Mouse (Mus musculus) urinary bladder, postnatal 4 days (tissue): ENCODE results near the gene Akr1b3.
A peak's percentile ranks its signal among the peaks of the same experiment; 100 is the strongest.

ENCODE experiments used
- DNase-seq, 2 experiments: peaks; one replicate each; pipeline ENCODE4 v3.0.0; 2021 to 2022; ENCODE audit warnings: low spot score in 2 of 2

Akr1b3 gene

GRCm38 (mm10) chr6:34331379-34331778 is 14.1 kb upstream of the Akr1b3 start:
- DNase-seq, result no peak

- no peak for DNase-seq
Measured at GRCm38 (mm10) chr6:34322121-34322520, 4.8 kb upstream of the Akr1b3 start.

DNA sequence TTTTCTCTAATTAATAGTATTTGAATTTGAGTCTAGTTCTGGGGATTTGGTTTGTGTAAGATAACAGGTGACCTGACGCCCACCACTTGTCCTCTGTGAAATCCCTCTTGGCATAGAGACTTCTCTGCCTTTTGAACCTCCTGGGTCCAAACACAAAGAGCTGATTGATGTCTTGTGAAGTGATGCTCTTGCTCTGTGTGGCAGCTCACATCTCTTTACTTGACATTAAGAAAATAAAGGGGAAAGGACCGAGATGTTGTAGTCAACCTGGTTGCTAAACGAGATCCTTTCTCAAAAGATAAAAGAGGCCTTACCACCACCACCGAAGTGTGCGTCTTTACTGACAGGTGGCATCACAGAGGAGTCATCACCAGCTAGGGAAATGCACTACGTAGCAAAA is 1.4 kb upstream of the Akr1b3 start:
- DNase-seq, result no peak

- no peak for DNase-seq
Measured at GRCm38 (mm10) chr6:34318172-34318571, 894 bp upstream of the Akr1b3 start.

- no peak for DNase-seq
Measured at GRCm38 (mm10) chr6:34313921-34314320, 3.4 kb downstream of the Akr1b3 start.

GRCm38 (mm10) chr6:34313386-34313785 is 3.9 kb downstream of the Akr1b3 start:
- DNase-seq, result no peak

GRCm38 (mm10) chr6:34310023-34310595 is 7.2 kb downstream of the Akr1b3 start:
- no peak for DNase-seq

GRCm38 (mm10) chr6:34309526-34309925 is 7.8 kb downstream of the Akr1b3 start:
- DNase-seq, result no peak

DNA sequence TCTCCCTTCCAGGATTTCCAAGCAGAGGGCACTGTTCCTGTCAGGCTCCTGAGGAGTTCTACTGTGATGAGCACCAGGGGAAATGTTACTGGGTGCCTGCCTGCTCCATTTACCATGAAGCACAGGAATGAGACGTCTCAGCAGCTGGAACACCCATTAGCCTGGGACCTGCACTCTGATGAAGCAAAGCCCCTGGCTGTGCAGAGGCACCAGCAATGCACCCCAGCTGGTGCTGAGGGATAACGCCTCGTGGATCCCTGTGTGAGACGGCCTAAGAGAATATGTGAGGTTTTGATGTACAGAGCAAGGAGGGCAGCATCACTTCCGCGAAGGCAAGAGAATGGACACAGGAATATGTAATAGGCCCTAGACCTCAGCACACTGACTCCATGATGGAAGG is 10.5 kb downstream of the Akr1b3 start:
- no peak for DNase-seq

DNA sequence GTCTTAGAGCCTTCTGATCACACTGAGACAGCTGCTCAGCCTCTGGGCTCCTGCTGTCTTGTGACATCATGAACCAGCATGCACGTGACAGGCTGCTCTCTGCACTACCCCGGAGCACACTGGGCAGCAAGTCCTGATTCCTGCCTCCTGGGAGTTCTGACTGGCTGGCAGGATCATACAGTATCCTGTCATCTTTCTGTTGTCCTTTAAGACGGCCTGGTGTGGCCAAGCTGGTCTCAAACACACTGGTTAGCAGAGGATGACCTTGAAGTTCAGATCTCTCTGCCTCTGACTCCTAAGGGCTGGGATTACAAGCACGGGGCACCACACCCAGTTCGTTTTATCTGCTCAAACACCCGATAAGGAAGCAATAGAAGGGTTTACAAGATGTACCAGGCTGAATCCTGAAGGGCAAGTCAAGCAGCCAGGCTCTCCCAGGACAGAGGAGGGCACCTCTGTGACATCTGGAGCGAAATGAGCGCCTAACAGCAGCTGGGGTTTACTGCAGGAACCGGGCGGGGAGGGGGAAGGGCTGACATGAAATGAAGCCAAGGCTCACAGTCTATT is 12.5 kb downstream of the Akr1b3 start:
- DNase-seq, result no peak

DNA sequence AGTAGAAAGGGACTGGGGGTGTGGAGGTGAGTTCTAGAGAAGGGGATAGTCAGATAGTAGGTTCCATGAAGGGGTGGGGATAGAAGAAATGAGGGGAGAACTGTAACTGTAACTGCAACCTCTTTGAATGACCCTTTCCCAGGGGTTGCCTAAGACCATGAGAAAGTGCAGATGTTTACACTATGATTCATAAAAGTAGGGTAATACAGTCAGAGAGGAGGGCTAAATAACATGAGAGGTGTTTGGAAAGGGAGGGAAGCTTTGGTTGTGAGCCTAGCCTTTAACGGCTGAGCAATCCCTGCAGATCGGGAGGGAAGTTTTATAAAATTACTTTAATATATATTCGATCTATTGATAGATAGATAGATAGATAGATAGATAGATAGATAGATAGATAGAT is 20.2 kb downstream of the Akr1b3 start:
- no peak for DNase-seq

DNA sequence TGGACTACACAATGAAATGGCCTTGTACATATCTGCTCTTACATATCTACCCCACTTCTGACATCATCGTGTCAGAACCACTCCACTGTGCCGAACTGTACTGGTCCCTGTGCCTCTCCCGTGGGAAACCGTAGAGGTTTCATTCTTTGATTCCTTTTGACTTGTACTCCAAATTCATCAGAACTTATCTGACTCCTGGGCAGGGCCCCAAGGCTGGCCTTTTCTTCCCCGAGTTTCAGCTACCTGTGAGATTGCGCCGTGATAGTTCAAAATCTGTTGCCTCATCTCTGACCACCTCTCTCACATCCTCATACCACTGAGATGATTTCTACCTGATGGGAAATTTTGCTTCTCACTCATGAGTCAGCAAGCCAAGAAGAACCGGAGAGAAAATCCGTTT is 21.8 kb downstream of the Akr1b3 start:
- no peak for DNase-seq

- DNase-seq, result peak; percentile 65 to 73
Measured at GRCm38 (mm10) chr6:34292882-34293487, 24.3 kb downstream of the Akr1b3 start.

DNA sequence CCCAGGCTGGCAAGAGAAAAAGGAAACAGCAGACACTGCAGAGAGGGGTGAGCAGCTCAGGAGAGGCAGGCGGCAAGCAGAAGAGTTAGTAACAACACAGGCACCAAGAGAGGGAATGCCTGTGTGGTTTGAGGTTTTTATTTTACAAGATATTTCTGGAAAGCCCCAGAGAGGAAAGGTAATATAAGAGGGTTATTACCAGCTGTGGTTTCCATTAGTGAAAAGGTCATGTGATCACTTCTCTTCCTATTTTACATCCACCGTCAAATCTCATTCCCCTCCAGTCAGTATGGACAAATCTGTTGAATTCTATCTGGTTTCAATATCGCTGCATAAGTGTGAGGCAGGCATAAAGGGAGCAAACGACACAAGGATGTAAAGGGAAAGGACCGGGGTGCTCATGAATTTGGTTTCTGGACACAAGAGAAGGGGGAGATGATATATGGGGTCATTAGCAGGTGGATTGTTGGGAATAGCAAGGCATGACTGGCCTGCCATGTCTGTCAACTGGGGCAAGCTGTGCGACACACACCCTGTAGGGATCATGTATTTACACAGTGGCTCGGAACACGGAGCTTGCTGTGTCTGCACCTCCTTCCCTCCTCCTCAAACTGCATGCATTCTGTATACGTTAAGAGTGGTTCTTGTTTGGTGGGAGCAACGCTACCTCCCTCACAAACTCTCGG is 24.9 kb downstream of the Akr1b3 start:
- no peak for DNase-seq

DNA sequence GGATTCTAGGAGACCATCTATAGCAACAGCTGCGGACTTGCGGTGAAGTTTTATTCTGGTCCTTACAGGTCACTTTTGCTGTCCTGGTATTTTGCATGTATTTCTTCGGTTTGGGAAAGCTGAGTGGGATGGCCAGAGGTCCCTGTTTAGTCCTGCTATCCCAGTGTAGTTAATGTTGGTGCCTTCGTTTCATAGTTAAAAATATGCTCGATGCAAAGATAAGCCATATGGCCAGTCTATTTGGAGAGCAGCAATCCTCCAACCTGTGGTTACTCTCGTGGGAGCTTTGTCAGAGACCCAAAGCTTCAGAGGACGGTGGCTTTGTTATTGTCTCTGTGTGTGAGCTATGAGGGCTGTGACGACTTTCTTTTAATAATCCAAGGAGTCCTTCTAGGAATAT is 26.6 kb downstream of the Akr1b3 start:
- DNase-seq, result no peak

DNA sequence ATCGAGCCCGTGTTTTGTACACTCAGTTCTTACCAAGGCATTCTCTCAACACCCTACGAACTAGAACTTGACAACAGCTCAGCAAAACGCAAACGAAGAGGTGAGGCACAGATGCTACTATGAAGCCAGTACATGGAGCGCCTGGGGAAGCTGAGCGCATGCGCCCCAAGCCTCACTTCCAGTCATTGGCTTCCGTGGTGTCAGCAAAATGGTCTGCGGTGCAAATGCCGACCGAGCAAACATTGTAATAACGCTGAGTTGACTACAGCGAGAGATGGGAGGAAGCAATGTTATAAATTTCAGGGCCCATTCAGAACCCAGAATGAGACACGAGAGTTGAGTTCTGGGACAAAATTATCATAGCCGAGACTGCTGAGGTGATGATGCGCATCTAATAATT is 27.2 kb downstream of the Akr1b3 start:
- no peak for DNase-seq

DNA sequence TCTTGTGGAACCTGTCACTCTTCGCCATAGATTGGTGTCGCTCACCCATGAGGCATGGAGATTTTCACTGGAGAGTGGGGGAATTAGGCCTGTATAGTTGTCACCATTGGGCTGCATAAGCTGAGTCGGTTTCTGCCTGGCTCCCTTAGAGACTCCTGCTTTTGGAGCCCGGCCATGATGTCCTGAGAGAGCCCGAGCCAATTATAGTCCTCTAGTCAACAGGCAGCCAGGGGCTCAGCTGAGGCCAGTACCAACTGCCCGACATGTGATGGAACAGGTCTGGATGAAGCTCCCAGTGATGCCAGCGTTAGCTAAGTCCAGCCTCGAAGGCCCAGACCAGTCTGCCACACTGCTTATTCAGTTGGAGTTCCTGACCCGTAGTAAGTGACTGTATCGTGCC is 29.2 kb downstream of the Akr1b3 start:
- no peak for DNase-seq

DNA sequence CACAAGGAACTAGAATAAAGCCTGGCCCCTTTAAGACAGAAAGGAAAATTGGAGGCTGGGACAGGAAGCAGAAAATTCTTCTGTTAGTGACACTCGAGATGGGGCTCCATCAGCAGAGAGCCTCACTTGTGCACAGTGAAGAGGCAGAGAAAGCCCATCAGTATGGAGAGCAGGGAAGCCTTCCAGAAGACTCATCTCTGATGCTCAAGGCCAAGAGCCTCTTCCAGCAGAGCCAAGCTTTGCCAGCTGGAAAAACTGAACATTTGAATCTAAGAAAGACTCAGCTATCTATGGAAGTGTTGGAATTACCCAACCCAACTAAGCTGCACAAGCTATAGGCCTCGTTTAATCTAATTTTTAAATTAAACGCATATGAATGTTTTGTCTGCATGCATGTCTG is 30.4 kb downstream of the Akr1b3 start:
- no peak for DNase-seq

DNA sequence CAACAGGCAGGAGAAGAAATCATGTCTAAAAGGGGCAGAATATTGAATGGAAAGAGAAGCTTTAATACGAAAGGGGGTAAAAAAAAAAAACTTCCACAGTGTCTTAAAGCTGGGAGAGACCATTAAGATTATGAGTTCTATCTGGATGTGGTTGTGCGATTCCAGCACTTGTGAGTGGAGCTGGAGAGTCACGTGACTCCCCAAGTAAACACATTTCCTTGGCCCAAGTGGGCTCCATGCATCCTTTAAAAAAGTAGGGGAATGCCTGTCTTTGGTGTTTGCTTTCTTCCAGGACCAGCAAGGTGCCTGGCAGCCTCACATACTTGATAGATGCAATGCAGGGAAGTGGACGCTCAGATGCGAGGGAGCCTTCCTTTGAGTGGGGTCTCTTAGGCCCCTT is 38.9 kb downstream of the Akr1b3 start:
- DNase-seq, result no peak

DNA sequence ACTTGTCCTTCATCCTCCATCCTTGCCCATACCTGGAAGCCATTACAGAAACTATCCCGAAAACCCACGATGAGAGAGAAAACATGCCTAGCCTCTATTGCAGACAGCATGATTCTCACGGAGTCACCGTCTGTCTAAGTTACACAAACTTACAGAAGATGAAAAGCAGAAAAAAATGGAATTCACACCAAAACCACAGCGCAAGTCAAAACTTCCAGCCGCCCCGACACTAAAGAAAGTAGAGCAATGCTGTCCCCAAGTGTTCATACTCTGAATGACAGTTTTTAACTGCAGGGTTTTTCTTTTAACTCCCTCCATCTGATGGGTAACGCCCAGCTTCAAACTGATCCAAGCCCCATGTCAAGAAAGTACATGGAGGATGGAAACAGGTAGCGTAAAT is 39.6 kb downstream of the Akr1b3 start:
- DNase-seq, result no peak

DNA sequence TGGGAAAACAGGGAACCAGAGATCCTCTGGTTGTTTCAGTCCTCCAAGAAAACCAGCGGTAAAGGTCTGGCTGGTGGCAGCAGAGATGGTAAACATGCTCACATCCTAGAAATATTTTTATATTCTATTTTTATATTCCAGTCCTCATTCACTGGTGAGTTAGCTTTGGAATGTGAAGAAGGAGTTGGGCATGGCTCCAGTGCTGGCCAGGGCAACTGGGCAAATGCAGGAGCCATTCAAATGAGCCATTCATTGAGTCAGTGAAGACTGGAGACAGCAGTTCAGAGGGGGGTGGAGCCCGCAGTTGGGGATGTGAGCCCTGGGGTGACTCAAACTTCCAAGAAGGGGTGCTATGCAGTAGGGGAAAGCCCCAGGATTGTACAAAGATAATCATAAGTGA is 42.9 kb downstream of the Akr1b3 start:
- DNase-seq, result no peak

- no peak for DNase-seq
Measured at GRCm38 (mm10) chr6:34273073-34273472, 44.2 kb downstream of the Akr1b3 start.

- no peak for DNase-seq
Measured at GRCm38 (mm10) chr6:34272462-34272861, 44.8 kb downstream of the Akr1b3 start.
